Mouse (Mus musculus): ENCODE data around the gene Gm14214.

DNA sequence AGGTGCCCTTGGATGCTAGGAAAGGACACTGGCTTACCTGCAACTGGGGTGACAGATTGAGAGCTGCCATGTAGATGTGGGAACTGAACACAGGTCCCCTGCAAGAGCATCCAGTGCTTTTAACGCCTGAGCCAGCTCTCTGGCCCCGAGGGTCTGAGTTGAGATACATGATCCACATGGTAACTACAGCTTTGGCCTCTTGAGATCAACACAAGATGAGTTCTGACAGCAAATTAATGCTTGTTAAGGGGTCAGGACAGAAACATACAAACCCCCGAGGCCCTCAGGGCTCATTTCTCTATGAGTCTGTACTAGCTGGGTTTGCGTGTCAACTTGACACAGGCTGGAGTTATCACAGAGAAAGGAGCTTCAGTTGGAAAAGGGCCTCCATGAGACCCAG, 25.9 kb downstream of the Gm14214 start:
- TF ChIP-seq CTCF (conservative IDR thresholded peaks at IDR 0.05; ENCODE audit: low read length): no peak
- TF ChIP-seq NANOG (IDR thresholded peaks at IDR 0.05; ENCODE audit: borderline replicate concordance, low read length): no peak
- no peak for TF ChIP-seq POU5F1 (IDR thresholded peaks at IDR 0.05; ENCODE audit: borderline replicate concordance, low read length)
